Mouse (Mus musculus): ENCODE results near the gene Mbnl2.

The Mbnl2 gene

GRCm38 (mm10) chr14:120276343-120277080, 1.0 kb downstream of the Mbnl2 start:
- DNase-seq = no peak

- DNase-seq = peak; percentile 73
These were observed 1.7 kb downstream of the Mbnl2 start for GRCm38 (mm10) chr14:120277081-120277656.

GRCm38 (mm10) chr14:120278290-120279244, 3.1 kb downstream of the Mbnl2 start:
- no peak for DNase-seq

GRCm38 (mm10) chr14:120280136-120280535, 4.7 kb downstream of the Mbnl2 start:
- no peak for DNase-seq

GRCm38 (mm10) chr14:120283787-120284186, 8.3 kb downstream of the Mbnl2 start:
- DNase-seq = no peak

GRCm38 (mm10) chr14:120284504-120284903, 9.0 kb downstream of the Mbnl2 start:
- no peak for DNase-seq

- DNase-seq = no peak
These were observed 11.9 kb downstream of the Mbnl2 start for GRCm38 (mm10) chr14:120287121-120287986.

GRCm38 (mm10) chr14:120287987-120288275, 12.5 kb downstream of the Mbnl2 start:
- no peak for DNase-seq

- DNase-seq = no peak
These were observed 13.0 kb downstream of the Mbnl2 start for GRCm38 (mm10) chr14:120288378-120289002.

- peak; percentile 56 for DNase-seq
These were observed 13.6 kb downstream of the Mbnl2 start for GRCm38 (mm10) chr14:120289065-120289464.

GRCm38 (mm10) chr14:120289528-120289927, 14.1 kb downstream of the Mbnl2 start:
- no peak for DNase-seq

GRCm38 (mm10) chr14:120291226-120291757, 15.8 kb downstream of the Mbnl2 start:
- DNase-seq = no peak

GRCm38 (mm10) chr14:120292133-120292532, 16.7 kb downstream of the Mbnl2 start:
- no peak for DNase-seq

GRCm38 (mm10) chr14:120292617-120293195, 17.2 kb downstream of the Mbnl2 start:
- no peak for DNase-seq

GRCm38 (mm10) chr14:120294480-120294879, 19.0 kb downstream of the Mbnl2 start:
- no peak for DNase-seq

- no peak for DNase-seq
These were observed 20.1 kb downstream of the Mbnl2 start for GRCm38 (mm10) chr14:120295355-120296220.

GRCm38 (mm10) chr14:120296231-120297006, 20.9 kb downstream of the Mbnl2 start:
- no peak for DNase-seq

GRCm38 (mm10) chr14:120297137-120297749, 21.8 kb downstream of the Mbnl2 start:
- no peak for DNase-seq

GRCm38 (mm10) chr14:120297833-120298232, 22.4 kb downstream of the Mbnl2 start:
- DNase-seq = no peak

All from kidney, adult 11 months (tissue).